Comparison of ENCODE assay signal across 8 mouse cellular contexts in the genomic region with DNA sequence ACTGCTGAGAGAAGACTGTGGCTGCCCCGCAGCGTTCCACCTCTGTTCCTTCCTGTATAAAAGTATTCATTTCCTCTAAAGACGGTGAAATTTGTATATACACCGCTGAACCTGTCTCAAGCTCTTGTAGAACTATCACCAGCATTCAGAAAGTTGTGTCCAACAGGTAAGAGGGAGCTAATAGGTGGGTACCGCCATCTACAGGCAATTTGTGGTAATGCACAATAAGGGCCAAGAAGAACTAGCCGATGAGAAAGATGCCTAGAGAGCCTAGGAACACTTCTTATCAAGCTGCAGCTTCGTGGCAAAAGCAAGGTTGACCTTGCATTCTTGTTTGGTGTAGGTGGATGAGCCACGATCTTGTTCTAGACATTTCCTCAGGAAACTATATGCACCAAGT.
DNase-seq lines count a peak whose midpoint lies in the region; ATAC-seq and TF ChIP-seq lines count a peak whose summit lies in the region.

No protein-coding gene starts in this region.

- H3K9me3 ChIP-seq in forebrain, embryonic 12.5 days, result no peaks in the 10 kb centered on the region
- no peaks in the 10 kb centered on the region for H3K9me3 ChIP-seq in midbrain, embryonic 14.5 days (ENCODE audit: control insufficient read depth, low read length)

- no peaks in the 10 kb centered on the region for H3K36me3 ChIP-seq in thymus, adult 2 months (ENCODE audit: control insufficient read depth, insufficient read depth, low read length)
- H3K36me3 ChIP-seq in forebrain, embryonic 12.5 days (replicated peaks), result no peaks in the 10 kb centered on the region
- no peaks in the 10 kb centered on the region for H3K36me3 ChIP-seq in midbrain, embryonic 14.5 days (ENCODE audit: control insufficient read depth, insufficient read depth, low read length)

- H3K27me3 ChIP-seq in thymus, adult 2 months (ENCODE audit: control insufficient read depth, insufficient read depth, low read length), result no peaks in the 10 kb centered on the region
- H3K27me3 ChIP-seq in forebrain, embryonic 12.5 days, result peaks cover 3% of the 10 kb centered on the region; the same call in 1 of the 2 replicates
- no peaks in the 10 kb centered on the region for H3K27me3 ChIP-seq in midbrain, embryonic 14.5 days (ENCODE audit: control insufficient read depth, insufficient read depth, low read length)

- 6% methylated on average over 8 of the region's 8 CpGs for WGBS in thymus, adult 2 months
- WGBS in forebrain, embryonic 12.5 days, result 9% methylated on average over 8 of the region's 8 CpGs
- 10% methylated on average over 8 of the region's 8 CpGs for WGBS in midbrain, embryonic 14.5 days

- no peak overlapping the region for H3K27ac ChIP-seq in thymus, adult 2 months (ENCODE audit: control insufficient read depth, insufficient read depth, low read length)
- H3K27ac ChIP-seq in forebrain, embryonic 12.5 days, result no peak overlapping the region
- no peak overlapping the region for H3K27ac ChIP-seq in midbrain, embryonic 14.5 days (replicated peaks; ENCODE audit: low read depth, low read length)

- no peak overlapping the region for H3K4me2 ChIP-seq in forebrain, embryonic 12.5 days
- H3K4me2 ChIP-seq in midbrain, embryonic 14.5 days (ENCODE audit: low read length), result no peak overlapping the region

- no peak overlapping the region for H3K4me3 ChIP-seq in thymus, adult 2 months (ENCODE audit: control insufficient read depth, insufficient read depth, low read length)
- H3K4me3 ChIP-seq in forebrain, embryonic 12.5 days (replicated peaks), result no peak overlapping the region
- H3K4me3 ChIP-seq in midbrain, embryonic 14.5 days (replicated peaks; ENCODE audit: low read depth, low read length), result no peak overlapping the region

- ATAC-seq in forebrain, embryonic 12.5 days (ENCODE audit: low FRiP score), result peak; percentile 36; the same call in 1 of the 2 replicates
- ATAC-seq in midbrain, embryonic 14.5 days (ENCODE audit: low FRiP score, low TSS enrichment), result no peak

- no peak for TF ChIP-seq POLR2A in thymus, adult 2 months (IDR thresholded peaks at IDR 0.05; ENCODE audit: control insufficient read depth, extremely low read depth, insufficient read depth, low read length, poor library complexity)

- no peak for TF ChIP-seq CTCF in thymus, adult 2 months (IDR thresholded peaks at IDR 0.05; ENCODE audit: borderline replicate concordance, control insufficient read depth, extremely low read depth, insufficient read depth, low read length, poor library complexity)

- peak; percentile 33 for DNase-seq in thymus, adult 2 months
- DNase-seq in thymus, postnatal 36 days, result no peak
- DNase-seq in brain, adult 2 months (ENCODE audit: low read depth, low spot score), result peak; percentile 79
- peak; percentile 84 for DNase-seq in heart, postnatal 4 days
- DNase-seq in left cerebral cortex, adult 18-20 months (ENCODE audit: low spot score in 2 of 2), result peak; percentile 61 to 75
- peak; percentile 88 for DNase-seq in midbrain, embryonic 14.5 days
- DNase-seq in thymus, postnatal 25 days, result peak; percentile 18

- no peak overlapping the region for H3K9ac ChIP-seq in forebrain, embryonic 12.5 days
- H3K9ac ChIP-seq in midbrain, embryonic 14.5 days (replicated peaks; ENCODE audit: low read length), result no peak overlapping the region

- no peaks in the 10 kb centered on the region for H3K4me1 ChIP-seq in thymus, adult 2 months (replicated peaks; ENCODE audit: control insufficient read depth, insufficient read depth, low read length)
- H3K4me1 ChIP-seq in forebrain, embryonic 12.5 days, result no peaks in the 10 kb centered on the region
- H3K4me1 ChIP-seq in midbrain, embryonic 14.5 days (ENCODE audit: control insufficient read depth, insufficient read depth, low read length), result no peaks in the 10 kb centered on the region

Comparison
In these comparisons a context has a peak if more than half of its experiments do, and no peak if none do; other contexts are left out.
1. DNase-seq: peak in thymus, adult 2 months (single experiment), brain, adult 2 months (single experiment), heart, postnatal 4 days (single experiment), left cerebral cortex, adult 18-20 months (2 of 2), midbrain, embryonic 14.5 days (single experiment) and thymus, postnatal 25 days (single experiment); none in thymus, postnatal 36 days (0 of 2).